Mouse (Mus musculus): ENCODE measurements around the gene Nod1. TPM values are rescaled to one million over a fixed set of nuclear protein-coding genes. Genes with fewer than 3 reads are reported as not detected.

Gene Nod1
- polyA plus RNA-seq, 1 experiment from 2014 or later = 17.4 TPM

DNA sequence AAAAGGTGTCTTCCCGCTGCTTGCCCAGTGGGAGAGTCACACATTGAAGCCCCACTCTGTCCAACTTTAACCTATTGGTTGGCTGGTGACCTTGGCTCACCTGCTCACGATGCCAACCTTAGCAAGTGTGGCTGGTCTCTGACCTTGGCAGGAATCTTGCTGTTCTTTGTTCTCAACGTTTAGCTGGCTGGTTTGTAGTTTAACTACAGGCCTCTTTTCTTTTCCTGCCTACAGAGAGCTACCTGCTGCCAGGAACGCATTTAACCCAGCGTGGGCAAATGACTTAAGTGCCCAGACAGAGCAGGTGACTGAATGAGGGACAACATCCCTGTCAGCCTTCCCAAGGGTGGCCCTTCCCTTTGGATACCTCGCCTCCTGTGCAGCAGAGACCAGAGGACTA lies 25.3 kb upstream of the Nod1 start:
- no peaks in the 10 kb centered on the region for H3K36me3 ChIP-seq (ENCODE audit: inconsistent target)
- WGBS (ENCODE audit: missing documents) = 91% methylated on average over 6 of the region's 6 CpGs
- no peak overlapping the region for H3K27ac ChIP-seq
- no peaks in the 10 kb centered on the region for H3K79me2 ChIP-seq (ENCODE audit: inconsistent target)
- H3K4me3 ChIP-seq (ENCODE audit: inconsistent target) = no peak overlapping the region

DNA sequence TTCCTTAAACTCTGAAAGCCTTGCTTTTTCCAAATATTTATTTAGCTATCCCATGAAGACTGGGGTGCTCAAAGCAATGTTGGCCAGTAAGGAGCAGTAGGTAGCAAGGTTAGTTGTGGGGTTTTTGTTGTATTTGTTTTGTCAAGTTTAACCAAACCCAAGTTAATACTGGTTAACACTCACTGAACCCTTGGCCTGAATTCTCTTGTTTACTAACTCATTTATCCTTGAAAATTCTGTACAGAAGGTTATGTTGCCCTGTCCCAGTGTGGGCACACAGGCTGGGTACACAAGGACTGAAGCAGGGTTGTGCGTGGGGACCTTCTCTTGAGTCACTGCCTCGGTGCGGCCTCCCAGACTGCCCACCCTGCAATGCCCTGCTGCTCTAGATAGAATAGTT lies 23.9 kb upstream of the Nod1 start:
- Histone ChIP-seq H3K36me3 (ENCODE audit: inconsistent target) (no peaks in the 10 kb centered on the region), H3K79me2 (ENCODE audit: inconsistent target) (no peaks in the 10 kb centered on the region), H3K4me3 (ENCODE audit: inconsistent target) (no peak overlapping the region), H3K27ac (no peak overlapping the region)
- 88% methylated on average over 3 of the region's 3 CpGs for WGBS (ENCODE audit: missing documents)

DNA sequence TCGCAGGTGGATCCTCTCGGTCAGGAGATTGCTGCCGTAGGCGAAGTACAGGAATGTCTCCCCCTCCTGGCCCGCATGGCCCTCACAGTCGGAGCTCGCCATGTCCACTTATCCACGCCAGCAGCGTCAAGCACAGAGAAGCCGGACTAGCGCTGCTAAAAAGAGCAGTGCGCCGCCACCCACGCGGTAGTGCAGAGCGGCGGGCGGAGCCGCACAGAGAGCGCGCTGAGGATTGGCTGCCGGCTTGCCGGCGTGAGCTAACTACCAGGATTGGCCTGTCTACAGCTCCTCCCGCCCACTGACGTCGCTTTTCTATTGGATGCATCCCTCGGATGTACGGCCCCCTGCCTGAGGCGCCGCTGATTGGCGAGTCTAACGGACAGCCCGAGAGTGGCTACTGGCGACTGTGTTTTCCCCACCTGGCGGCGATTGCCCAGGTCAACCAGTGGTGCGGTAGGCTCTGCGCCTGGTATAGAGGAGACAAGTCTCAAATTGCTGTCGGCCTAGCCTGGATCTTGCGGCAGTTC lies 20.4 kb upstream of the Nod1 start, which contains the start of gene Ggct:
Gene Ggct (minus strand): TSS at position 217 of the 527 bp plus-strand sequence.
- H3K36me3 ChIP-seq (ENCODE audit: inconsistent target) = no peaks in the 10 kb centered on the region
- 1% methylated on average over 41 of the region's 41 CpGs for WGBS (ENCODE audit: missing documents)
- H3K4me3 ChIP-seq (ENCODE audit: inconsistent target) = peak within 1 kb of the TSS; percentile 49
- no peaks in the 10 kb centered on the region for H3K79me2 ChIP-seq (ENCODE audit: inconsistent target)
- H3K27ac ChIP-seq = no peak within 1 kb of the TSS

DNA sequence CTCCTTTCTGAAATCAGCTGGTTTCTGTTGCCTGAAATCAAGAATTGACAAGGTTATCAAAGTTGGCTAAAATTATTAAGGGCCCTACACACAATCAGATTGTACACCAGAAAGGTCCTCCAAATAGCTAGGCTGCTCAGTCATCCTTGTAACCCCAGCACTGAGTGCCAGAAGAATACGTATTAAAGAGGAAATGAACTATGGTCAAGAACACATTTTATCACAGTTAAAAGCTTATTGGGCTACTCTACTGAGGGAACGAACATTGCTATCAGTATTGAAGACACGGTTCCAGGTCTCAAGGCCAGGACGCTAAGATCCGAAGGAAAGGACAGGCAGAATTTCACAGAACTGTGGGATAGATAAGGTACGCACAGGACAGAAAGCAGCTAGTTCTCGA lies 19.7 kb upstream of the Nod1 start:
- H3K36me3 ChIP-seq (ENCODE audit: inconsistent target) = no peaks in the 10 kb centered on the region
- WGBS (ENCODE audit: missing documents) = under 1% methylated on average over 7 of the region's 7 CpGs
- H3K4me3 ChIP-seq (ENCODE audit: inconsistent target) = peak overlapping the region; percentile 33
- H3K79me2 ChIP-seq (ENCODE audit: inconsistent target) = no peaks in the 10 kb centered on the region
- no peak overlapping the region for H3K27ac ChIP-seq

DNA sequence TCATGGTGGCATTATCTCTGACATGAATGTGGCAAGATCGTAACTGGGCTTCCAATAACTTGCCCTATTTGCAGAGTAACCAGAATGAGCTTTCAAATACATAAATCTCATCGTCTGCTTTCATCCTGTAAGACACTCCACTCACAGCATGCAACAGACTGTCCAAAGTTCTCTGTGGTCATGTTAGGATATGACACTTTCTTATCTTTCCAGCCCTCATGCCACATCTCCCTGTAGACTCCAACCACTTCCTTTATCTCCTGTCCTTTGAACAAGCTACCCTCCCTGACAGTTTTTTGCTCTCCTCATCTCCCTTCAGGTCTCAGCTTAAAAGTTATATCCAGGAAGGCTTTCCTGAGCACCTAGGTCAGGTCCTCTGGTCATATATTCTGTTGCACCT lies 18.8 kb upstream of the Nod1 start:
- Histone ChIP-seq H3K27ac (no peak overlapping the region), H3K36me3 (ENCODE audit: inconsistent target) (no peaks in the 10 kb centered on the region), H3K4me3 (ENCODE audit: inconsistent target) (no peak overlapping the region), H3K79me2 (ENCODE audit: inconsistent target) (no peaks in the 10 kb centered on the region)
- WGBS (ENCODE audit: missing documents) = 27% methylated on average over 2 of the region's 2 CpGs

DNA sequence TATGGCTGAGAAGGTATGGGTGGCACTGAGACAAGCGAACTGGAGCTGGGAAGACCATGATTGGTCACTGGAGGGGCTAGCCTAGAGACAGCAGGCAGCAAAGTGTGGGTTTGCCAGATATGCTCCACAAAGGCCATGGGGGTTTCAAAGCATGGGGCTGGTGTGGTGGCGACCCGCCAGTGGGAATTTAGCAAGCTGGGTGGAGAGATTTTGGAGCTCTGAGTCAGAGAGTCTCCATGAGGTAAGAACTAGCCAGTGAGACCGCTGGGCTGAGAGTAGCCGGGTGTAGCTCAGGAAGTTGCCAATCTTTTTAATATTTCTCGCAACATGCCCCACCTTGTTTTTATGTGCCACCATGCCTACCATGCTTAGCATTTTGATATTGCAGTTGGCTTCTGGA lies 15.7 kb upstream of the Nod1 start:
- Histone ChIP-seq H3K27ac (no peak overlapping the region), H3K4me3 (ENCODE audit: inconsistent target) (no peak overlapping the region), H3K79me2 (ENCODE audit: inconsistent target) (no peaks in the 10 kb centered on the region), H3K36me3 (ENCODE audit: inconsistent target) (peaks cover 3% of the 10 kb centered on the region; the same call in 1 of the 2 replicates)
- 85% methylated on average over 6 of the region's 6 CpGs for WGBS (ENCODE audit: missing documents)

DNA sequence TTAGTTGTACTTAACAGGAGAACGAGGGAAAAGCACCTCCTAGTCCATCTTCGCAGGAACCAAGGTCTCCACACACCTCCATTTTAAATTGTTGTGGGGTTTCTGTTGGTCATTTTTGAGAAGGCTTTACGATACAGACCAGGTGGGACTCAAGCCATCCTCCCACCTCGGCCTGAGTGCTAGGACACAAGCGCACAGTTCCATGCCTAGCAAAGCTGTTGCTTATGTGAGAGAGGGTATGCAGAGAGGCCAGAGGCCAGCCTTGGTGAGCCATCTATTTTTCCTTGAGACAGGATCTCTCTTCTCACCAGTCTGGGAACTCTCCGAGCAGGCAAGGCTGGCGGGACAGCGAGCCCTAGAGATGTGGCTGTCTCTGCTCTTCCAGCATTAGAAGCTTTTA lies 11.7 kb upstream of the Nod1 start:
- 90% methylated on average over 8 of the region's 8 CpGs for WGBS (ENCODE audit: missing documents)
- H3K36me3 ChIP-seq (ENCODE audit: inconsistent target) = peaks cover 3% of the 10 kb centered on the region; the same call in 1 of the 2 replicates
- H3K79me2 ChIP-seq (ENCODE audit: inconsistent target) = no peaks in the 10 kb centered on the region
- no peak overlapping the region for H3K4me3 ChIP-seq (ENCODE audit: inconsistent target)
- H3K27ac ChIP-seq = no peak overlapping the region

DNA sequence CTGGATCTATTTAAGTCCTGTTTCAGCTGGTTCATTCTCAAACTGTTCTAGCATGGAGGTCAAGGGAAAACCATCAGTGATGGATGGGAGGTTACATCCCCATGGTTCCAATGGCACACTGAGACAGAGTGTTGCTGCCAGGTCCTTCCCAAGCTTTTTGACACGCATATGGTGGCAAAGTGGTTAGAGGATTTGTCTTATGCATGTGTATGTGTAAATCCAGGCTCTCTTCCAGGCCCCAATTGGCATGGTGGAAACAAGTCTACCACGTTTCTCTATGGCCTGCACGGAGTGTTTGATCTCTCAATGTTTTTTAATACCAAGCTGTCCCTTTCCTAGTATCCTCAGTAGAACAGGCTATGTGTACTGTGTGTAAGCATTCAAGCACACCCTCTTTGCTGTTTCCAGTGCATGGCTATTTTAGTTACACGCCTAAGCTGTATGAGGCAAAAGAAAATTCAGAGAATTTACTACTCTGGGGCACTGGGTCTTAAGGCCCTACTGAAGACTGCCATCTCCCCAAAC lies 11.2 kb upstream of the Nod1 start:
- 96% methylated on average over 4 of the region's 4 CpGs for WGBS (ENCODE audit: missing documents)
- H3K4me3 ChIP-seq (ENCODE audit: inconsistent target) = no peak overlapping the region
- H3K79me2 ChIP-seq (ENCODE audit: inconsistent target) = no peaks in the 10 kb centered on the region
- no peak overlapping the region for H3K27ac ChIP-seq
- peaks cover 3% of the 10 kb centered on the region; the same call in 1 of the 2 replicates for H3K36me3 ChIP-seq (ENCODE audit: inconsistent target)

DNA sequence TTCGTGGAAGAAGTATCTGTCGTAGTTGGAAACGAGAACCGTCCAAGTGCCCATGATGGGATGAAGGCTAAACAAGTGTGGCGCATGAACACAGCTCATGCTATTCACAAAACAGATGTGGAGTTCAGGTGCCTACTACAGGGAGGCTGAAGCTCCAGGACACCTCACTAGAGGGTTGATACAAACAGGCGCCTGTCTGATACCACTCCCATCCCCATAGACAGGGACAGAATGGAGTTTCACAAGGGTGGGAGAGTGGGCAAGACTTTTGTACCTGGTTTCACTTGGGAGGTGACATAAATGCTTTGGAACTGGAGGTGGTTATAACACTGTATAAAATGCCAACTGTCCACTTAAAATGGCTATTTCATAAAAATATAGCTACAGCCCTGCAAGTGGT lies 7.0 kb upstream of the Nod1 start:
- 90% methylated on average over 6 of the region's 6 CpGs for WGBS (ENCODE audit: missing documents)
- Histone ChIP-seq H3K36me3 (ENCODE audit: inconsistent target) (no peaks in the 10 kb centered on the region), H3K27ac (no peak overlapping the region), H3K4me3 (ENCODE audit: inconsistent target) (no peak overlapping the region), H3K79me2 (ENCODE audit: inconsistent target) (no peaks in the 10 kb centered on the region)

DNA sequence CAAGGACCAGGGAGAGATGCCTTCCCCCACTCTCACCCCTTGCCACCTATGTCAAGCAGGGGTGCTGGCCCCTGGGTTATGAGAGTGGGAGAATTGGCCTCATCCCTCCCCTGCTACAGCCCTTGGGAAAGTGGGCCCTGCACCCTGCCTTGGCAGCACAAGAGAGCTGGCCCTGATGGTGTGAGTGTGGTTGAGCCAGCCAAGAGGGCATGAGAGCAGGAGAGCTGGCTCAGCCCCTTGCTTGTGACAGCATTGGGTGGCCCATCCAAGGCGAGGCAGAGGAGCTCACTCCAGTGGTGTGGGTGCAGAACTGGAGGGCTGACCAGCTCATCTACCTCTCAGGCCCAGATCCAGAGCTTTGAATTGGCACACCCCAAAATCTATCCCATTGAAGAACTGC lies 3.2 kb upstream of the Nod1 start:
- Histone ChIP-seq H3K4me3 (ENCODE audit: inconsistent target) (no peak overlapping the region), H3K79me2 (ENCODE audit: inconsistent target) (peaks cover 15% of the 10 kb centered on the region; the same call in 1 of the 2 replicates), H3K27ac (no peak overlapping the region), H3K36me3 (ENCODE audit: inconsistent target) (no peaks in the 10 kb centered on the region)
- WGBS (ENCODE audit: missing documents) = 100% methylated on average over 1 of the region's 1 CpGs

DNA sequence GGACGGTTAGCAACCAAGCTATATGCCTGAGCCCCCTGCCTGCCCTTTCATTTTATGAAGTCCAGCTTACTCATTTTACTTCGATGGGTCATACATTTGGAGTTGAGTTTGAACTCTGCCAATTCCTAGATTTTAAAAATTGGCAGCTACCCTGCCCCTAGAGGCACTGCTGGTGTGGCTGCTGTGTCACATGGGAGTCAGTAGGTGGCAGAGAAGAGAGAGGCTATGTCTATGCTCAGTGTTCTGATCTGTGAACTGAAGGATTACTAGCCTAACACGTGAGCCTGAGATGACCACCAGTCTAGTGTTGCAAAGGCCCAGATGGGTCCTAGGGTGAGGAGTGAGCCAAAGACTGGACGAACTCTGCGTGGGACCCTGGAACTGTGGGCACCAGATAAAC lies 2.1 kb upstream of the Nod1 start:
- no peak overlapping the region for H3K27ac ChIP-seq
- WGBS (ENCODE audit: missing documents) = 58% methylated on average over 5 of the region's 5 CpGs
- H3K79me2 ChIP-seq (ENCODE audit: inconsistent target) = peaks cover 26% of the 10 kb centered on the region; the same call in 1 of the 2 replicates
- no peak overlapping the region for H3K4me3 ChIP-seq (ENCODE audit: inconsistent target)
- no peaks in the 10 kb centered on the region for H3K36me3 ChIP-seq (ENCODE audit: inconsistent target)

DNA sequence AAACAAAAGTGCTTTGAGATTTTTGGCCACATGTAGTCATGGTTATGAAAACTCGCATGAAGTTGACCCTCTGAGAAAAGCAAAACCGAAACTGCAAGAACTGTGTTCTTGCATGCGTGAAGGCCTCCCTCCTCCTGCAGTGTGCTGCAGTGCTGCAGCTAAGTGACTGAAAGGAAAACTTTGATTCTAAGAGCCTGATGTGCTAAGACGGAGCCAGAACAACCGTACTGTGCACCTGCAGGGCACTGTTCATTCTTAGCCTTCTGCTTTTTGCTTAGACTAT lies 458 bp upstream of the Nod1 start:
- peak overlapping the region; percentile 47 for H3K4me3 ChIP-seq (ENCODE audit: inconsistent target)
- peaks cover 42% of the 10 kb centered on the region; the same call in 1 of the 2 replicates for H3K79me2 ChIP-seq (ENCODE audit: inconsistent target)
- H3K36me3 ChIP-seq (ENCODE audit: inconsistent target) = no peaks in the 10 kb centered on the region
- 1% methylated on average over 5 of the region's 5 CpGs for WGBS (ENCODE audit: missing documents)
- H3K27ac ChIP-seq = peak overlapping the region; percentile 50

DNA sequence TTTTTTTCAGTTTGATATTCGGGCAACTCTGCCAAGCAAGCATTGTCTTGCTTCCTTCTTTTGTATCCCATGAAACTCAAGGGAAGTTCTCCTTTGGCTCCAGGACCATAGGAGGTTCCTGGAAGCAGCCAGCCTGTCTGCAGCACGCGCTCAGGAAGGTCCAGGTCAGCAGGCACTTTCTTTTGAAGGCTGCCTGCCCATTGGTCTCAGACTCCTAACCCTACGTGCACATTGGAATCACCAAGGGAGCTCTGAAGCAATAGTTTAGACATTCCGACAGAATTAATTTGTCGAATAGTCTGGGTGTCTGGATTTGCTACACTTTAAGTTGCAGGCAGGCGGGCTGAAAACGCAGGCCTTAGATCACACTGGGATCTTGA lies 691 bp downstream of the Nod1 start:
- Histone ChIP-seq H3K79me2 (ENCODE audit: inconsistent target) (peaks cover 54% of the 10 kb centered on the region; the same call in 1 of the 2 replicates), H3K4me3 (ENCODE audit: inconsistent target) (peak overlapping the region; percentile 47), H3K27ac (peak overlapping the region; percentile 47), H3K36me3 (ENCODE audit: inconsistent target) (no peaks in the 10 kb centered on the region)
- WGBS (ENCODE audit: missing documents) = 48% methylated on average over 8 of the region's 8 CpGs

DNA sequence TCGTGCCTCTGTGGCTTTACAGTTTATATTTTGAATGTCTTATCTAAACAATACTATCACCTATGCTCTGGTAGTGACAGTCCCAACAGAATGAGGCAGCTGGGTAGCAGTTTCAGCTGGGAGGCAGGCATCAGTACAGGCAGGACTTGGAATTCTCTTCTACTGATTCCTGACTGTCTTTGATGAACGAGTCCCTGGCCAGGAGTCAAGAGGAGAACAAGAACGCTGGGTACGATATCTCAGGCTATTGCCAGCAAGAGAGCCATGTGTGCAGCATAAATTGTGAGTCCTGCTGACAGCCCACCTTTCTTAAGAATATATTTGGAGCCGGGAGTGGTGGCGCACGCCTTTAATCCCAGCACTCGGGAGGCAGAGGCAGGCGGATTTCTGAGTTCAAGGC lies 1.9 kb downstream of the Nod1 start:
- H3K36me3 ChIP-seq (ENCODE audit: inconsistent target) = no peaks in the 10 kb centered on the region
- WGBS (ENCODE audit: missing documents) = 89% methylated on average over 6 of the region's 9 CpGs
- H3K4me3 ChIP-seq (ENCODE audit: inconsistent target) = no peak overlapping the region
- no peak overlapping the region for H3K27ac ChIP-seq
- peaks cover 66% of the 10 kb centered on the region; the same call in 1 of the 2 replicates for H3K79me2 ChIP-seq (ENCODE audit: inconsistent target)

DNA sequence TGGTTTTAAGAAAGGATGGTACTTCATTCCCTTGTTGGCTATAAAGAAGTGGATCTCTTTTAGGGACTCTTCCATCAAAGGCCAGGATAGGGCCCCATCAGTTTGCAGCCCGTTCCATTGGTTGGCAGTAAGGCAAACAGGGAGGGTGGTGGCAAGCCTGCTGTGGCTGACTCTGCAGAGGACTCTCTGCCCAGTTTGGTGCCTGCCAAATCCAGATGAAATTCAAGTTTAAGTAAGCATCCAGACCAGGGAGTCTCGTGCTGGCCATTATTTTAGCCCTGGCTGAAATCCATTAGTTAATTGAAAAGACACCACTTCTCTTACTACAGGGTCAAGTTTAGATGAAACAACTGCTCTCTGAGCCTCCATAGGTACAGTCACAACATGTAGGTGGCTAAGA lies 2.6 kb downstream of the Nod1 start:
- H3K4me3 ChIP-seq (ENCODE audit: inconsistent target) = no peak overlapping the region
- H3K36me3 ChIP-seq (ENCODE audit: inconsistent target) = no peaks in the 10 kb centered on the region
- 91% methylated on average over 2 of the region's 2 CpGs for WGBS (ENCODE audit: missing documents)
- no peak overlapping the region for H3K27ac ChIP-seq
- H3K79me2 ChIP-seq (ENCODE audit: inconsistent target) = peaks cover 73% of the 10 kb centered on the region; the same call in 1 of the 2 replicates

DNA sequence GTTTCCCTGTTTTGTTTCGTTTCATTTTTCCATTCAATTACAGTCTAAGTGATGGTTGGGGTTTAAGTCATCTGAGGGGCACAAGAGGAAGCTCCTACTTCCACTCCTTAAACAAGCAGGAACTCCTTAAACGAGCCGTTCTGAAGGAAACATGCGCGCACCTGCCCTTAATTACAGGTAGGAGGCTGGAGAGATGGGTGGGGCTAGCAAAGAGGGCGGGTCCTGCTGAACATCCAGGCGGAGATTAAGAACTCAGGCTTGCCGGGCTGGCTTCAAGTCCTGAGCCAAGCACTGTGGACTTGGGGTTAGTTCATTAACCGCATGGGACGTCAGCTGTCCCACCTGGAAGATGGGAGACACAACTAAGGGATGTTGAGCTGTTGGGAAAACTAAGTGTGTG lies 4.8 kb downstream of the Nod1 start:
- WGBS (ENCODE audit: missing documents) = 75% methylated on average over 10 of the region's 10 CpGs
- H3K36me3 ChIP-seq (ENCODE audit: inconsistent target) = peaks cover 15% of the 10 kb centered on the region; the same call in 1 of the 2 replicates
- no peak overlapping the region for H3K27ac ChIP-seq
- no peak overlapping the region for H3K4me3 ChIP-seq (ENCODE audit: inconsistent target)
- peaks cover 80% of the 10 kb centered on the region; the same call in 1 of the 2 replicates for H3K79me2 ChIP-seq (ENCODE audit: inconsistent target)
